36 mouse cellular contexts compared by ENCODE assay signal in the genomic region with DNA sequence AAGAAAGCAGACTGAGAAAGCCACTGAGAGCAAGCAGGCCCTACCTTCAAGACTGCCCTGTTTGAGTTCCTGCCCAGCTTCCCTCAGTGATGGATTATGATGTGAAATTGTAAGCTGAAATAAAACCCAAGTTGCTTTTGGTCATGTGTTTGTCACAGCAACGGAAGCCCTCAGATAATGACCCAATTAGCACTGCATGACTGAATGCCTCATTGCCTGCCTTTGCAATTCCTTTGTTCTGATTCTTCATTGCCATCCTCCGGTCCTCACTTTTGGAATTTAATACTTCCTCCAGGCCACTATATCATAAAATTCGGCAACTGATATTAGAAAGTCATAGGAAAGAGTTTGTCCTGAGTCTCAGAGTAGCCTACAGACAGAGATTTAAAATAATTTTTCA. TPM values are rescaled to one million over a fixed set of nuclear protein-coding genes. Genes with fewer than 3 reads are reported as not detected.
"Had no signal": no experiment of that assay in that cellular context is flagged by ENCODE, and none has a peak within 500 bp of the region (broad histone marks: within the 10 kb centered on the region; RNA-seq: fewer than 3 reads in every experiment).

No protein-coding gene starts in this region.

- H3K27ac ChIP-seq: heart, embryonic 10.5 days; hindbrain, embryonic 10.5 days; hindbrain, embryonic 13.5 days; layer of hippocampus, adult 2 months; left cerebral cortex, adult 2 months; limb, embryonic 13.5 days; limb, embryonic 15.5 days; liver, embryonic 12.5 days; liver, embryonic 14.5 days had no signal

- H3K9me3 ChIP-seq: heart, embryonic 10.5 days; heart, embryonic 12.5 days; hindbrain, embryonic 10.5 days; hindbrain, embryonic 13.5 days; limb, embryonic 13.5 days; limb, embryonic 15.5 days; liver, embryonic 12.5 days had no signal

- H3K4me2 ChIP-seq: heart, embryonic 12.5 days; hindbrain, embryonic 13.5 days; limb, embryonic 13.5 days; limb, embryonic 15.5 days; liver, embryonic 12.5 days had no signal

- ATAC-seq: inflammation-experienced regulatory T-cells, adult 6 months; intestine, postnatal 0 days; liver, embryonic 12.5 days had no signal

- H3K9ac ChIP-seq: heart, embryonic 12.5 days; hindbrain, embryonic 13.5 days; limb, embryonic 13.5 days; limb, embryonic 15.5 days; liver, embryonic 12.5 days; liver, embryonic 14.5 days had no signal

- H3K27me3 ChIP-seq: heart, embryonic 12.5 days; hindbrain, embryonic 13.5 days; limb, embryonic 13.5 days; limb, embryonic 15.5 days; liver, embryonic 12.5 days had no signal

- H3K4me3 ChIP-seq: heart, embryonic 10.5 days; heart, embryonic 12.5 days; hindbrain, embryonic 10.5 days; hindbrain, embryonic 13.5 days; layer of hippocampus, adult 2 months; left cerebral cortex, adult 2 months; limb, embryonic 13.5 days; limb, embryonic 15.5 days; liver, embryonic 12.5 days had no signal

- DNase-seq: gastrocnemius, postnatal 10 days; gastrocnemius, postnatal 25 days; heart, adult 18-20 months; heart, postnatal 10 days; heart, postnatal 4 days; kidney, adult 18-20 months; kidney, adult 8-10 months; kidney, postnatal 10 days; kidney, postnatal 25 days; kidney, postnatal 4 days; left cerebral cortex, postnatal 4 days had no signal

- H3K36me3 ChIP-seq: heart, embryonic 10.5 days; heart, embryonic 12.5 days; hindbrain, embryonic 10.5 days; hindbrain, embryonic 13.5 days; limb, embryonic 13.5 days; limb, embryonic 15.5 days; liver, embryonic 12.5 days had no signal

- H3K4me1 ChIP-seq: hindbrain, embryonic 10.5 days; liver, embryonic 12.5 days had no signal

RNA-seq across cellular contexts. Expression of gene Gm4922, which starts 9.0 kb away (rescaled TPM):
- total RNA-seq: gastrocnemius, adult 18-20 months; gastrocnemius, postnatal 10 days; gastrocnemius, postnatal 25 days; gastrocnemius, postnatal 4 days; granulocyte monocyte progenitor cell, adult 5-6 weeks; heart, adult 18-20 months; heart, adult 8-10 months; heart, postnatal 10 days; heart, postnatal 25 days; heart, postnatal 4 days; layer of hippocampus, adult 2 months; layer of hippocampus, postnatal 10 days; layer of hippocampus, postnatal 25 days; left cerebral cortex, adult 2 months; left cerebral cortex, postnatal 14 days; left cerebral cortex, postnatal 4 days; liver, adult 2 months had no signal
- polyA plus RNA-seq: heart, embryonic 10.5 days; heart, embryonic 12.5 days; heart, embryonic 14.5 days; hindbrain, embryonic 10.5 days; inflammation-experienced regulatory T-cells, adult 6 months; kidney, embryonic 14.5 days; limb, embryonic 11.5 days; limb, embryonic 13.5 days; limb, embryonic 15.5 days; liver, adult 2 months; liver, embryonic 12.5 days; liver, embryonic 14.5 days; liver, embryonic 16.5 days had no signal

RNA-seq across cellular contexts. Expression of gene Arfgef3, which starts 33.8 kb away (rescaled TPM):
- polyA plus RNA-seq: liver, adult 2 months had no signal
